Mouse (Mus musculus) testis, adult 2 months (tissue): ENCODE results near the gene Ppara.

ENCODE experiments used
- CTCF ChIP-seq: fragments of 200-500 bp; IDR thresholded peaks from 2 replicates; pipeline ENCODE4 v1.5.1; 2012; ENCODE audit warnings: low read depth, mild to moderate bottlenecking, inconsistent platforms, low read length, moderate library complexity; ENCODE audit not compliant: control insufficient read depth, insufficient read depth, insufficient replicate concordance
- POLR2A ChIP-seq: fragments of 200-500 bp; IDR thresholded peaks from 2 replicates; pipeline ENCODE4 v1.6.1; 2012; ENCODE audit warnings: low read depth, mild to moderate bottlenecking, inconsistent platforms, low read length, moderate library complexity; ENCODE audit not compliant: control insufficient read depth

- TF ChIP-seq CTCF (no peak), POLR2A (no peak)
Measured at GRCm38 (mm10) chr15:85724271-85725165, 10.3 kb upstream of the Ppara start.
